Comparison of ENCODE assay signal across 9 mouse cellular contexts in genomic region chr5:35530442-35530841, GRCm38 (mm10). TPM values are rescaled to one million over a fixed set of nuclear protein-coding genes. Genes with fewer than 3 reads are reported as not detected.
A peak's percentile ranks its signal among the peaks of the same experiment; 100 is the strongest.
DNase-seq lines count a peak whose midpoint lies in the region; ATAC-seq and TF ChIP-seq lines count a peak whose summit lies in the region.
"Had no signal": no experiment of that assay in that cellular context is flagged by ENCODE, and none has a peak within 500 bp of the region (broad histone marks: within the 10 kb centered on the region; RNA-seq: fewer than 3 reads in every experiment).

No protein-coding gene starts in this region.

- TF ChIP-seq EP300 in heart, postnatal 0 days (IDR thresholded peaks at IDR 0.05; ENCODE audit: low read depth): no peak

- peak; percentile 29 for DNase-seq in heart, postnatal 0 days (ENCODE audit: low spot score)
- no peak for DNase-seq in heart, adult 9 months (ENCODE audit: low spot score in 2 of 2)
- DNase-seq in urinary bladder, postnatal 14 days (ENCODE audit: low spot score): peak; percentile 50
- no peak for DNase-seq in urinary bladder, adult 2 months (ENCODE audit: low spot score)
- peak; percentile 72 for DNase-seq in kidney, postnatal 10 days
- DNase-seq in Muller cell, postnatal 12 days (ENCODE audit: inconsistent ontology term): no peak

- no peaks in the 10 kb centered on the region for H3K4me1 ChIP-seq in heart, postnatal 0 days (ENCODE audit: control insufficient read depth, insufficient read depth)
- H3K4me1 ChIP-seq in cortical plate, adult 2 months (ENCODE audit: control insufficient read depth, insufficient read depth, low read length): no peaks in the 10 kb centered on the region

- no peak overlapping the region for H3K9ac ChIP-seq in heart, postnatal 0 days (replicated peaks; ENCODE audit: low read depth, low read length)

- no peaks in the 10 kb centered on the region for H3K9me3 ChIP-seq in heart, postnatal 0 days (replicated peaks; ENCODE audit: control insufficient read depth, low read length)

- H3K4me2 ChIP-seq in heart, postnatal 0 days (ENCODE audit: low read depth, low read length): no peak overlapping the region

- WGBS in heart, postnatal 0 days: 10% methylated on average over 4 of the region's 4 CpGs

- H3K27me3 ChIP-seq in heart, postnatal 0 days (ENCODE audit: control insufficient read depth, insufficient read depth, low read length): peaks cover 19% of the 10 kb centered on the region

- H3K27ac ChIP-seq in heart, postnatal 0 days (ENCODE audit: low read depth): no peak overlapping the region
- no peak overlapping the region for H3K27ac ChIP-seq in cortical plate, adult 2 months (ENCODE audit: insufficient read depth, low read length)

- 0 out of 2 replicates have a peak, but pooled peaks have one; percentile 8 for ATAC-seq in heart, postnatal 0 days (ENCODE audit: insufficient read depth, low read depth)
- ATAC-seq in monocyte, adult 5-6 weeks (replicated peaks; ENCODE audit: insufficient number of reproducible peaks, low FRiP score, low TSS enrichment, poor library complexity, severe bottlenecking): 0 out of 2 replicates have a peak, but pooled peaks have one; percentile 30

- no peak for TF ChIP-seq POLR2A in cortical plate, adult 2 months (IDR thresholded peaks at IDR 0.05; ENCODE audit: extremely low read depth, insufficient read depth, low read length)

- H3K36me3 ChIP-seq in heart, postnatal 0 days (replicated peaks; ENCODE audit: control insufficient read depth, insufficient read depth, low read length): no peaks in the 10 kb centered on the region

- no peak overlapping the region for H3K4me3 ChIP-seq in heart, postnatal 0 days (ENCODE audit: low read depth, low read length)
- H3K4me3 ChIP-seq in cortical plate, adult 2 months (ENCODE audit: insufficient read depth, low read length): no peak overlapping the region
- H3K4me3 ChIP-seq: erythroblast, embryonic 14.5 days had no signal

- TF ChIP-seq CTCF in heart, postnatal 0 days (IDR thresholded peaks at IDR 0.05; ENCODE audit: low read depth): peak; percentile 54
- peak; percentile 79 for TF ChIP-seq CTCF in cortical plate, adult 2 months (IDR thresholded peaks at IDR 0.05; ENCODE audit: extremely low read depth, insufficient read depth, low read length)

RNA-seq across cellular contexts. Expression of gene Cpz, which starts 4.9 kb away (rescaled TPM):
- 6.8 and 39.5 TPM in 2 replicates for total RNA-seq in heart, postnatal 0 days (2014; rRNA removed; ENCODE audit: low replicate concordance)
- polyA plus RNA-seq in heart, postnatal 0 days (2015; fragmentation: Nextera tagmentation; extraction: Ambion mirVana): 3.6 and 3.8 TPM in 2 replicates
- polyA plus RNA-seq in urinary bladder, adult 2 months (2012; rRNA removed): 36.1 and 38.1 TPM in 2 replicates
- 0.28 and 0.48 TPM in 2 replicates for polyA plus RNA-seq in cortical plate, adult 2 months (2012; rRNA removed)
- total RNA-seq in monocyte, adult 5-6 weeks (2017): not detected in 3 replicates
- polyA plus RNA-seq: erythroblast, embryonic 14.5 days had no signal

RNA-seq across cellular contexts. Expression of gene Trmt44, which starts 44.4 kb away (rescaled TPM):
- 7.3 and 8.1 TPM in 2 replicates for total RNA-seq in heart, postnatal 0 days (2014; rRNA removed; ENCODE audit: low replicate concordance)
- 2.4 and 2.6 TPM in 2 replicates for polyA plus RNA-seq in heart, postnatal 0 days (2015; fragmentation: Nextera tagmentation; extraction: Ambion mirVana)
- 4.3 and 5.4 TPM in 2 replicates for polyA plus RNA-seq in urinary bladder, adult 2 months (2012; rRNA removed)
- polyA plus RNA-seq in cortical plate, adult 2 months (2012; rRNA removed): 6.1 and 6.7 TPM in 2 replicates
- total RNA-seq in monocyte, adult 5-6 weeks (2017): 10.5 to 19.1 TPM (median 17.2 TPM) in 3 replicates

RNA-seq across cellular contexts. Expression of gene Acox3, which starts 52.4 kb away (rescaled TPM):
- total RNA-seq in heart, postnatal 0 days (2014; rRNA removed; ENCODE audit: low replicate concordance): 26.8 and 31.2 TPM in 2 replicates
- polyA plus RNA-seq in heart, postnatal 0 days (2015; fragmentation: Nextera tagmentation; extraction: Ambion mirVana): 11.9 and 13.4 TPM in 2 replicates
- polyA plus RNA-seq in urinary bladder, adult 2 months (2012; rRNA removed): 30.1 and 35.0 TPM in 2 replicates
- 30.5 and 31.5 TPM in 2 replicates for polyA plus RNA-seq in cortical plate, adult 2 months (2012; rRNA removed)
- 54.4 to 70.1 TPM (median 59.2 TPM) in 3 replicates for total RNA-seq in monocyte, adult 5-6 weeks (2017)

Comparison
In these comparisons a context has a peak if more than half of its experiments do, and no peak if none do; other contexts are left out.
1. DNase-seq: peak in heart, postnatal 0 days (single experiment), urinary bladder, postnatal 14 days (single experiment) and kidney, postnatal 10 days (single experiment); none in heart, adult 9 months (0 of 2), urinary bladder, adult 2 months (single experiment) and Muller cell, postnatal 12 days (single experiment).